Mouse (Mus musculus): ENCODE measurements at regions not wholly inside any gene's neighbourhood (a gene's known extent, or its start where the extent isn't known, plus 50 kb on each side); places are given as distances from the start of the nearest gene placed in this dataset.

- no peak for TF ChIP-seq CHD2 (IDR thresholded peaks at IDR 0.05; ENCODE audit: low read length)
- no peak for TF ChIP-seq KAT2A (IDR thresholded peaks at IDR 0.05; ENCODE audit: insufficient replicate concordance, low read length)
- TF ChIP-seq ZKSCAN1 (IDR thresholded peaks at IDR 0.05; ENCODE audit: borderline replicate concordance, low read depth, low read length) = no peak
- no peak for TF ChIP-seq BHLHE40 (IDR thresholded peaks at IDR 0.05; ENCODE audit: low read depth, low read length)
- no peak for TF ChIP-seq SIN3A (IDR thresholded peaks at IDR 0.05; ENCODE audit: low read length)
- no peak for TF ChIP-seq NRF1 (IDR thresholded peaks at IDR 0.05; ENCODE audit: low read depth, low read length)
- no peak for TF ChIP-seq MEF2A (IDR thresholded peaks at IDR 0.05; ENCODE audit: borderline replicate concordance, low read depth, low read length)
- TF ChIP-seq UBTF (IDR thresholded peaks at IDR 0.05; ENCODE audit: low read depth, low read length) = no peak
- no peak for TF ChIP-seq TBP (conservative IDR thresholded peaks at IDR 0.05; ENCODE audit: low read depth, low read length)
- no peak for TF ChIP-seq POLR2A (IDR thresholded peaks at IDR 0.05; ENCODE audit: low read depth, low read length)
- TF ChIP-seq MYC (IDR thresholded peaks at IDR 0.05; ENCODE audit: low read depth, low read length) = no peak
- no peak for TF ChIP-seq RCOR1 (conservative IDR thresholded peaks at IDR 0.05; ENCODE audit: low read depth, low read length)
- no peak for TF ChIP-seq MXI1 (IDR thresholded peaks at IDR 0.05; ENCODE audit: low read depth, low read length)
- no peak for TF ChIP-seq CTCF (conservative IDR thresholded peaks at IDR 0.05 in 1 of 2, IDR thresholded peaks at IDR 0.05 in 1 of 2; ENCODE audit: low read depth in 2 of 2, low read length in 2 of 2)
- dilution Hi-C loops (cut with MboI; ENCODE audit: extremely low pct_ligation_motif_present, extremely low pct_unique_long_range_greater_than_20kb, low sequenced_read_pairs) = no loop called here
- no peak overlapping the region for H3K4me2 ChIP-seq (ENCODE audit: insufficient read depth, low read depth, poor library complexity, severe bottlenecking)
These were observed 141.5 kb downstream of the Fam198b start for GRCm38 (mm10) chr3:80025795-80026194.

GRCm38 (mm10) chr3:80033071-80033470 lies 148.7 kb downstream of the Fam198b start:
- Histone ChIP-seq H3K4me3 (replicated peaks in 1 of 3; ENCODE audit: low read depth in 2 of 3, low read length in 2 of 3, poor library complexity in 1 of 3) (no peak overlapping the region), H3K9ac (ENCODE audit: insufficient read depth, low read depth) (no peak overlapping the region), H3K27me3 (replicated peaks) (no peaks in the 10 kb centered on the region), H3K4me2 (ENCODE audit: insufficient read depth, low read depth, poor library complexity, severe bottlenecking) (no peak overlapping the region), H3K4me1 (ENCODE audit: control insufficient read depth in 1 of 2, insufficient read depth in 2 of 2) (peaks cover 0 to 7% of the 10 kb centered on the region in 2 experiments; a peak in 1 of 4 replicates), H3K27ac (ENCODE audit: insufficient read depth, low read depth) (no peak overlapping the region), H3K36me3 (replicated peaks in 1 of 2; ENCODE audit: control insufficient read depth in 1 of 2, insufficient read depth in 1 of 2, low read length in 1 of 2) (no peaks in the 10 kb centered on the region), H3K79me2 (replicated peaks; ENCODE audit: control insufficient read depth, extremely low read depth, insufficient read depth, poor library complexity, severe bottlenecking) (no peaks in the 10 kb centered on the region), H3K9me3 (replicated peaks; ENCODE audit: low read length) (no peaks in the 10 kb centered on the region)
- no peak for TF ChIP-seq BHLHE40 (IDR thresholded peaks at IDR 0.05; ENCODE audit: low read depth, low read length)
- no peak for TF ChIP-seq POLR2AphosphoS2 (IDR thresholded peaks at IDR 0.05; ENCODE audit: low read depth, low read length)
- TF ChIP-seq CHD1 (IDR thresholded peaks at IDR 0.05; ENCODE audit: low read depth, low read length) = no peak
- no peak for TF ChIP-seq POLR2A (IDR thresholded peaks at IDR 0.05; ENCODE audit: low read depth, low read length)
- no peak for TF ChIP-seq RAD21 (IDR thresholded peaks at IDR 0.05; ENCODE audit: low read depth, low read length)
- no peak for TF ChIP-seq USF1 (IDR thresholded peaks at IDR 0.05; ENCODE audit: low read depth, low read length)
- TF ChIP-seq MAX (IDR thresholded peaks at IDR 0.05; ENCODE audit: low read length) = no peak
- no peak for TF ChIP-seq MAZ (IDR thresholded peaks at IDR 0.05; ENCODE audit: low read depth, low read length)
- no peak for TF ChIP-seq PAX5 (IDR thresholded peaks at IDR 0.05; ENCODE audit: low read length)
- no peak for TF ChIP-seq CTCF (conservative IDR thresholded peaks at IDR 0.05 in 1 of 2, IDR thresholded peaks at IDR 0.05 in 1 of 2; ENCODE audit: low read depth in 2 of 2, low read length in 2 of 2)
- no peak for TF ChIP-seq USF2 (conservative IDR thresholded peaks at IDR 0.05; ENCODE audit: low read depth, low read length)
- TF ChIP-seq ZKSCAN1 (IDR thresholded peaks at IDR 0.05; ENCODE audit: borderline replicate concordance, low read depth, low read length) = no peak
- TF ChIP-seq SMC3 (IDR thresholded peaks at IDR 0.05; ENCODE audit: low read depth, low read length) = no peak
- TF ChIP-seq ZMIZ1 (IDR thresholded peaks at IDR 0.05; ENCODE audit: low read depth, low read length) = no peak
- dilution Hi-C loops (cut with MboI; ENCODE audit: extremely low pct_ligation_motif_present, extremely low pct_unique_long_range_greater_than_20kb, low sequenced_read_pairs) (no loop called here), in situ Hi-C loops (cut with MboI; ENCODE audit: low pct_ligation_motif_present, low pct_unique_long_range_greater_than_20kb, low sequenced_read_pairs) (no loop called here)
- no peak for DNase-seq (ENCODE audit: extremely low read depth)

More at GRCm38 (mm10) chr3:80025795-80026194, 141.5 kb downstream of the Fam198b start:
- no peaks in the 10 kb centered on the region for H3K9me3 ChIP-seq (replicated peaks; ENCODE audit: low read length)
- H3K79me2 ChIP-seq (replicated peaks; ENCODE audit: control insufficient read depth, extremely low read depth, insufficient read depth, poor library complexity, severe bottlenecking) = no peaks in the 10 kb centered on the region
- no peak for DNase-seq (ENCODE audit: extremely low read depth)
- in situ Hi-C loops (cut with MboI; ENCODE audit: low pct_ligation_motif_present, low pct_unique_long_range_greater_than_20kb, low sequenced_read_pairs) = no loop called here
- no peak overlapping the region for H3K27ac ChIP-seq (ENCODE audit: insufficient read depth, low read depth)
- H3K27me3 ChIP-seq (replicated peaks) = no peaks in the 10 kb centered on the region
- no peaks in the 10 kb centered on the region for H3K4me1 ChIP-seq (ENCODE audit: control insufficient read depth in 1 of 2, insufficient read depth in 2 of 2)
- no peak overlapping the region for H3K4me3 ChIP-seq (replicated peaks in 1 of 3; ENCODE audit: low read depth in 2 of 3, low read length in 2 of 3, poor library complexity in 1 of 3)
- H3K9ac ChIP-seq (ENCODE audit: insufficient read depth, low read depth) = no peak overlapping the region
- no peaks in the 10 kb centered on the region for H3K36me3 ChIP-seq (replicated peaks in 1 of 2; ENCODE audit: control insufficient read depth in 1 of 2, insufficient read depth in 1 of 2, low read length in 1 of 2)
